Mouse (Mus musculus) monocyte, adult 5-6 weeks (primary cell): ENCODE measurements around the gene Rexo1. TPM values are rescaled to one million over a fixed set of nuclear protein-coding genes. Genes with fewer than 3 reads are reported as not detected.
"Not testable (repeated sequence)": the region's sequence is repeated elsewhere in the genome, so short reads cannot be mapped to it uniquely, and the experiment has no call there.

Experiments
- ATAC-seq: fragments of 153-309, 156-312 bp; replicated peaks from 2 replicates; pipeline ENCODE4 v1.8.0; 2017; ENCODE audit warnings: mild to moderate bottlenecking; ENCODE audit not compliant: low TSS enrichment, insufficient number of reproducible peaks, severe bottlenecking, poor library complexity, low FRiP score
- total RNA-seq: library from RNA; stranded (forward); fragments of 200-1000, 200-491, 200-594 nt; gene quantifications from 3 replicates; pipeline ENCODE4 v1.2.3, GENCODE M21; 2017

The Rexo1 gene
- total RNA-seq = 21.1 to 32.2 TPM (median 24.1 TPM) in 3 replicates

DNA sequence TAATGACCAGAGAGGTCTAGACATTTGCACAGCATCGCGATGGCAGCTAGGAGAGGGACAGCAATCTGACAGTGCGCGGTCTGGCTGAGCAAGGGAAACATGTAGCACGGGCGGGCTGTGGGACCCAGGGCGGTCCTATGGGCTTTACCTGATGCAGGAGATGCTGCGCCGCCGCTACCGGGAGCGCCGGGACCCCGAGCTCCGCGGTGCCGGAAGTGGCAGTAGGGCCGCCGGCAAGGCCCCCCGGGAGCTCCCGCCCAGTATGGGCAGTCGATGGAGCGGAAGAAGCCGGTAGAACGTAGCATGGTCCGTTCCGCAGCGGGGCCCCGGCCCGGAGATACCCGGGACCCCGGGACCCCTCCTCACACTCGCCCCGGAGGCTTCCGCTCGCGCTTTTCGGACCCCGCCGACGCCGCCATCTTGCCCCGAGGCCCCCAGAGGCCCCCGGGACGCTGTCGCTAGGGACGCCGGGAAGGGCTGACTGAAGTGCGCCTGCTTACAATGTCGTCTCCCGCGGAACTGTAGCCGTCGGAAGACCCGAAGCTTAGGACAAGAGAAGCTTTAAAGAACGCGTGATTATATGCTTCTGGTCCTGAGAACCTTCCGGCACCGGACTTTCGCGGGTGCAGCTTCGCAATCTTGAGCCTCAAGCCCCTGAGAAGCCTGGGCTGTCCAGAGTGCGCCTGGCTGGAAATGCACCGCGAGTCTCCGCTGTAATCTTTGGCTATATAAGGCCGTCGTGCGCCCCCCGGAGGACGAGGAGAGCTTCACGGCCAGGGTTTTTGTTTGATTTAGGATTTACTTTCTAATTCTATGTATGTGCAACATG is at the start of gene Rexo1:
Gene Rexo1, minus strand, starts transcription at position 445 of the 829 bp plus-strand sequence.
- ATAC-seq = peak; percentile 80

- no peak for ATAC-seq
Measured at GRCm38 (mm10) chr10:80611024-80611423, 49.7 kb upstream of the Rexo1 start.

DNA sequence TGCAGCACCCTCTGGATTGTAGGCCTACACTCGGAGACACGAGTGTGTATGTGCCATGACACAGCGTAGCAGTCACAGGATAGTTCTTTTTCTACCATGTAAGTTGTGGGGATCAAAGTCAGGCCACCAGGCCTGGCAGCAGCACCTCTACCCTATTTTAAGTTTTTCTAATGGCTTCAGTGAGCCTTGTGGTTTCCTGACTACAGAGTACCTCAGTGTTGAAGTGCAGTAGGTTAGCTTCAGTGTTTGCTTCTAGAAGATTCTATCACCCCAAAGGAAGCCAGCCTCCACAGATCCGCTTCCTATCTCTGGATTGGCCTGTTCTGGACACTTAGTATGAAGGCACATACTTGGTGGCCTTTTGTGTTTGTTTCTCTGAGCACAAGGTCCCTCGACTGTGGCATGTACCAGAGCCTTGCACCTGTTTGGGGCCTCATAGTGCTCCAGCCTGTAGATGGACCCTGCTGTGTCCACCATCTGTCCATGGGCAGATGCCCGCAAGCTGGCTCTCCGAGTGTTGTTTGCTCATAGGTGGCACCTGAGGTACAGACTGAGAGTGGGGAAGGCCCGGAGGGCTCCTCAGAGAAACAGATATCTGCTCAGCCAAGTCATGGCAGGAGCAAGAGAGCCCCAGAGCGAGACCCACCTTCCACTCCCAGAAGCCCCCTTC is 48.9 kb upstream of the Rexo1 start:
- ATAC-seq = no peak

GRCm38 (mm10) chr10:80609269-80609924 is 48.0 kb upstream of the Rexo1 start:
- no peak for ATAC-seq

DNA sequence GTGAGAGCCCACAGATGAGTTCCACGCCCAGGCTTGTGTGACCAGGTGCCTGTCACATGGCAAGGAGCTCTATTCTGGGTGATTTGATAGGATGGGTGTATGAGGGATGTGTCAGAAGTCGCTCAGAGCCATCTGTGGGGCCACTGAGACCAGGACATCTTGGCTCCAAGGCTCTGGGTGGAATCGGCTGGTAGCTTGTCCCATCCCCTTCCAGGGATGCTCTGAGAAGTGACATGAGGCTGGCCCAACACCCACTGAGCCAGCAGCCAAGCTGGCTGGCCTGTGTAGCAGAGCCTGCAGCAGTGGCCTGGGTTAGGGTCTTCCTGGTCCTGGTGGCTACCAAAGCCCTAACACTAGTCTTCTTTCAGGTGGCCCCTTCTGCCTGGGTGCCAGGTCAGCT is 47.1 kb upstream of the Rexo1 start:
- no peak for ATAC-seq

- ATAC-seq = no peak
Measured at GRCm38 (mm10) chr10:80606737-80607350, 45.5 kb upstream of the Rexo1 start.

- no peak for ATAC-seq
Measured at GRCm38 (mm10) chr10:80606306-80606705, 44.9 kb upstream of the Rexo1 start.

- ATAC-seq = not testable (repeated sequence)
Measured at GRCm38 (mm10) chr10:80605721-80606120, 44.4 kb upstream of the Rexo1 start, which contains the start of gene Gm49322. Gene Gm49322 (plus strand): TSS chr10:80606021.

DNA sequence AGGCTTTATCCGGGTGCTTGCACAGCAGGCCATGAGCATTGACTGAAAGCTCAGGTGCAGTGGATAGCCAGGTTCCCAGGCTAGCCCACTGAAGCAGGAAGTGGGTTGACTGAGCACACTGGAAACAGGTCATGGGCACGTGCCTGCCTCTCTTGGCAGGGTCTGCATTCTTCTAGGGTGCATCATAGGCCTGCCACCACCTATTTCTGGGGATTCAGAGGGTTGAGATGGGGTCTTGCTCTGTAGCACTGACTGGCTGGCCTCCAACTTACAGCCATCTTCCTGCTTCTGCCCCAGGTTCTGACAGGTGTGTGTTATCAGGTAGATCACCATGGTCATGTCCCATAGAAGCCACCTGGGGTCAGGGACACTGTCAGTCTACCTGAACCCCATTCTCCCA is 43.6 kb upstream of the Rexo1 start:
- no peak for ATAC-seq

DNA sequence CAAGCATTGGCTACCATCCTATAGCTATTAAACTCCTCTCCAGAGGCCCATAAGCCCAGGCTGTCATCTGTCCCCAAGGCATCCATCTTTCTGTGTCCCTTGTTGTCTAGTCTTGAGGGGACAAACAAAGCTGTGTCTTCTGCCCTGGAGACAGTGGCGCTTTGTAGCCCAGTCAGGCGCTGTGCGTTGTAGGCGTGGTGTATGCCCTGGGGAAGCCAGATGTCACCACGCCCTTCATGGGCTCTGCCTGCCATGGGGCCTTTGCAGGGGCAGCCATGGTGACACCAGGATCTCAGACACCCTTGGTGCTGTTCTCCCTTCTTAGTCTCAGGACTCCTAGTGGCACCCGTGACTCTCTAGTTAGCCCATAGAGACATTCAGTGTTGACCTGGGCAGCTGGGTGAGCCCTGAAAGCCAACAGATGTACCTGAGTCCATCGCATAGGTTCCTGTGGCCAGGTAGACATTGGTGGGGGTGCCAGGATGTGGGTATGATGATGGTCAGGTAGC is 42.7 kb upstream of the Rexo1 start:
- ATAC-seq = no peak

DNA sequence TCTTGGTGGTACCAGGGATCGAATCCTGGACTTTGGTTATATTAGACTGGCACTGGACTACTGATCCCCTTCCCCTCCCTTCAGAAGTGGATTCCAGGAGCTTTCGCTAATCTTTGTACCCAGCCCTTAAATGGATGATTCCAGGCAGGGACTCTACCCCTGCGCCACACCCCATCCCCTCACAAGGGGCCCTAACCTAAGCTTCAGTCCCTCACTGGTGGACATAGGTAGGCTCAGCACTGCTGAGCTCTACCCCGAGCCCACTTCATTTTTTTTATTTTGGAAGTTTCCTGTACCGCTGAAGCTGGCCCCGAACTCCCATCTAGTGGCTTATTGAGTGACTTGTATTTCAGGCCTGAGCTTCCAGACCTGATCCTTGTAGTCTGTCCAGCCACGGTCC is 42.0 kb upstream of the Rexo1 start:
- 0 out of 2 replicates have a peak, but pooled peaks have one; percentile 0 for ATAC-seq

GRCm38 (mm10) chr10:80602698-80603325 is 41.5 kb upstream of the Rexo1 start, which contains the start of the genes Scamp4 and Adat3:
Gene Scamp4 (plus strand): TSS chr10:80602872.
Gene Adat3 (plus strand): TSS chr10:80602880.
- peak; percentile 85 for ATAC-seq

- ATAC-seq = no peak; the same call in 1 of the 2 replicates
Measured at GRCm38 (mm10) chr10:80596318-80596717, 35.0 kb upstream of the Rexo1 start.

GRCm38 (mm10) chr10:80589879-80590854 is 28.8 kb upstream of the Rexo1 start, which contains the start of gene Abhd17a:
Gene Abhd17a (minus strand): TSS chr10:80590341.
- ATAC-seq = peak; percentile 98

DNA sequence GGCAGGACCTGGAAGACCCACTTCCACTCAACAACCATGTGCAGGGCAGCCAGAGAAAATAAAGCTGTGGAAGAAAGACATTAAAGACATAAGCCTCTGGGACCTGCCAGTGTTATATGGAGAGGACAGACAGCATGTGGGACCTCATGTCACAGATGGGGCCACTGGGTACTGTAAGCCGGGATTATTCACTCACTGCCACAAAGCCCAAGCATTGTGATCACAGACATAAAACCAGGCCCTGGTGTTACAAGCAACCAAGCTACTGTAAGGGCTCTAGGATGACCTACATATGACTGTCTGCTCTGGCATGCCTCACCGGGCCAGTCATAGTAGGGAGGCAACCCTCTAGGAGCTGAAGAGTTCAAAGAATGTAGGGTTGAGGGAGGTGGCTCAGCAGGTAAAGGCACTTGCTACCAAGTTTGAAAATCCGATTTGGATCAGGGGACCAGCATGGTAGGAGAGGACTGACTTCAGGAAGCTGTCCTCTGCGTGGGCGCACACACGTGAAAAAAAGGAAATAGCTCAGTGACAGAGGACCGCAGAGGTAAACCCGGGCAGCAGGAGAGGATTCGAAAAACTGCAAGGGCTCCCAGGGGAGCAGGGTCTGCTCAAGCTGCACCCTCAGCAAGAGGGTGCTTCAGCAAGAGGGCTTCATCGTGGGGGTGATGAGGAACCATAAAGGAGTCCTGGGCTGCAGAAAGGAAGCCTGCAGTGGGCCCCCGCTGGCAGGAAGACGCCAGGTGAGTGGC is 27.9 kb upstream of the Rexo1 start:
- no peak for ATAC-seq

- no peak for ATAC-seq
Measured at GRCm38 (mm10) chr10:80587305-80587657, 25.9 kb upstream of the Rexo1 start.
